Mouse (Mus musculus): Measurements from ENCODE around the gene Cab39.

- TF ChIP-seq CTCF (IDR thresholded peaks at IDR 0.05; ENCODE audit: insufficient read depth, low read depth, low read length): no peak
- no peak for TF ChIP-seq POLR2A (IDR thresholded peaks at IDR 0.05; ENCODE audit: insufficient read depth, low read depth, low read length)
Observed at GRCm38 (mm10) chr1:85744539-85744938, 48.7 kb upstream of the Cab39 start.

Measured in olfactory bulb, adult 2 months (tissue).